Mouse (Mus musculus) layer of hippocampus, adult 9-10 months (tissue): ENCODE data around the gene Col16a1.

Experiments
- DNase-seq: peaks from one replicate; pipeline ENCODE4 v3.0.0; 2022; ENCODE audit warnings: low spot score

The Col16a1 gene

DNA sequence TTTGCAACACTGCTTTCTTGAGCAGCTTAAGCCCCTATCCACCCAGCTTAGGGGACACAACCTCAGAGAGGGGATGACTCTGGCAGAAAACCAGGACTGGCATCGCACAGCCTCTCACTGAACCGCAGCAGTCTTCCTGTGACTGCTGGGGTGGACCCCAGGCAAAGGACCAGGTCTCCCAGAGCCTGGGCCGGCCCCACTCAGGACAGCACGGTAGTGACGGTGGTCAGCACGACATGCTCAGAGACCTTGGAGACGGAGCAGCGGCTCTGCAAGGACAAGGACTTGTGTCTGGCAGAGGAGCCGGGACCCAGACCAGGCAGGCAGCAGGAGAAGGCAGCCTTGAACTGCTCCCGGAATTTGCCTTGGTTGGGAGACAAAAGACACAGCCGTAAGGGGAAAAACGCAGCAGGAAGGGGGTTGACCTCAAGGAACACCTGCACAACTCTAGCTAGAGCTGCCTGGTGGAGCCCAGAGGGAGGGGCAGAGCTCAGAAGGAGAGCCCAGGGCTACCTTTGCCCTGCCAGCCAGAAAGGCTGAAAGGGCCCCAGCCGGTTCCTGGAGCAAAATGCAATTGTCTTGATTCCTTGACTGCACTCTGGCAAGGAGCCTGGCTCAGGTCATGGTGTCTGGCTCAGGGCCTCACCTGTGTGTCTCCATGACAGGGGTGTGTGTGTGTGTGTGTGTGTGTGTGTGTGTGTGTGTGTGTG is 83.2 kb downstream of the Col16a1 start:
- DNase-seq, result no peak

- no peak for DNase-seq
Observed at GRCm38 (mm10) chr4:130131448-130132105, 83.9 kb downstream of the Col16a1 start.

GRCm38 (mm10) chr4:130133399-130133798 is 85.8 kb downstream of the Col16a1 start:
- no peak for DNase-seq

- no peak for DNase-seq
Observed at GRCm38 (mm10) chr4:130138441-130139213, 91.0 kb downstream of the Col16a1 start.

DNA sequence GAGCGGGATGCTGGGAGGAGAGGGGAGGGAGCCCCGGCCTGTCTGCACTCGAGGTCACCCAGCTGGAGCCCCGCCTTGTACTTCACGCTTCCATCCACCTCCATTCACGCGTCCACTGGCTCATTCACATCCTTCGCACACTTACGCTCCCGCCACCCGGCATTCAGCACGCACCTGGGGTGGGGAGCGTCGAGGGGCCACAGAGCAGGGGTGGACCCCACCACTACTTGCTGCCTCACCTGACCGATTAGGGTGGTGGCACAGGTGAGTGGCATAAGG is 91.5 kb downstream of the Col16a1 start, which contains the start of gene Hcrtr1:
Hcrtr1 (minus strand) TSS at position 146 of the 279 bp plus-strand sequence.
- DNase-seq, result no peak

DNA sequence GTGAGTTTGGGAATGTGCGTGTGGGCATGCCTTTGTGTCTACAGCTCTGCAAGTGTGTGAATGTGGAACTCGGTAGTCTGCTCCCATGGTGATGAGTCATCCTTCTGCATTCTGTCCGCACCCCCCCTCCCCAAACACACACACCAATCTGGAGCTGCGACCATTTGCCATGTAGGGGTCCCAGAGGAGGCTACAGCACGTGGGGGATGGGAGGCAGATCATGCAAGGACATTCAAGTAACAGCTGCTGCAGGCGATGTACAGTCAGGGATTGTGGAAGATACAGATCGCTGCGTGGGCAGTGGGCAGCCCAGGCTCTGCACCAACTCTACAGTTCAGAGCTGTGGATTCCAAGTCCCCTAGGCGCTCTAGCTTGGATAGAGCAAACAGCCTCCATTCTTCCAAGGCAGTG is 93.4 kb downstream of the Col16a1 start:
- peak; percentile 29 for DNase-seq

GRCm38 (mm10) chr4:130141786-130142185 is 94.1 kb downstream of the Col16a1 start:
- no peak for DNase-seq

DNA sequence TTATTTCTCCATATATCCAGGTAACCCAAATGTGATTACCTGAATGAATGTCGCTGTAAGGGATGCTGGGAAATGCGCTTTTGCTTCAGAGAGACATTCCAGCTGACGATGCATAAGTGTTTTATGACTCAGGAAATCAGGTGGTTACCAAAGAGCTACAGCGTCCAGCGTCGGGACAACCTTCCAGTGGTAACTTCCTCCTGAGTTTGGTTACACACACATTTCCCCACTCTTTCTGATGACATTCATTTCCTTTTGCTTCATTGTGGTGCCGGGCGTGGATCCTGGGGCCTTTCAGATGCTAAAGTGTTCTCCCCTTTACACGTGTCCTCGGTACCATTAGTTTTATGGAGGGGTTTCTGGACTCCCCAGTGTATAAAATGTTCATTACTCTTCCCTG is 100.8 kb downstream of the Col16a1 start:
- no peak for DNase-seq
